Mouse (Mus musculus): ENCODE results near the gene Lrit2.

The Lrit2 gene

GRCm38 (mm10) chr14:37067629-37068028 is at the start of gene Lrit2:
Gene Lrit2, plus strand, starts transcription at chr14:37067929.
- DNase-seq (ENCODE audit: low read depth, low spot score), result no peak

- DNase-seq (ENCODE audit: low read depth, low spot score), result no peak
Observed at GRCm38 (mm10) chr14:37027248-37027933, 40.3 kb upstream of the Lrit2 start.

GRCm38 (mm10) chr14:37027951-37028350 is 39.8 kb upstream of the Lrit2 start:
- no peak for DNase-seq (ENCODE audit: low read depth, low spot score)

GRCm38 (mm10) chr14:37028555-37028954 is 39.2 kb upstream of the Lrit2 start:
- no peak for DNase-seq (ENCODE audit: low read depth, low spot score)

GRCm38 (mm10) chr14:37032481-37033104 is 35.1 kb upstream of the Lrit2 start:
- no peak for DNase-seq (ENCODE audit: low read depth, low spot score)

- peak; percentile 24 for DNase-seq (ENCODE audit: low read depth, low spot score)
Observed at GRCm38 (mm10) chr14:37033241-37033640, 34.5 kb upstream of the Lrit2 start.

- DNase-seq (ENCODE audit: low read depth, low spot score), result no peak
Observed at GRCm38 (mm10) chr14:37034432-37034831, 33.3 kb upstream of the Lrit2 start.

- DNase-seq (ENCODE audit: low read depth, low spot score), result no peak
Observed at GRCm38 (mm10) chr14:37048914-37049410, 18.8 kb upstream of the Lrit2 start, which contains the start of gene Rgr. Gene Rgr, minus strand, starts transcription at chr14:37048964.

- no peak for DNase-seq (ENCODE audit: low read depth, low spot score)
Observed at GRCm38 (mm10) chr14:37064849-37065248, 2.9 kb upstream of the Lrit2 start.

- no peak for DNase-seq (ENCODE audit: low read depth, low spot score)
Observed at GRCm38 (mm10) chr14:37066636-37067035, 1.1 kb upstream of the Lrit2 start.

- DNase-seq (ENCODE audit: low read depth, low spot score), result no peak
Observed at GRCm38 (mm10) chr14:37068516-37068915, 787 bp downstream of the Lrit2 start.

- DNase-seq (ENCODE audit: low read depth, low spot score), result no peak
Observed at GRCm38 (mm10) chr14:37080724-37081123, 13.0 kb downstream of the Lrit2 start.

- no peak for DNase-seq (ENCODE audit: low read depth, low spot score)
Observed at GRCm38 (mm10) chr14:37083755-37084154, 16.0 kb downstream of the Lrit2 start.

GRCm38 (mm10) chr14:37094436-37094835 is 26.7 kb downstream of the Lrit2 start:
- DNase-seq (ENCODE audit: low read depth, low spot score), result no peak

- no peak for DNase-seq (ENCODE audit: low read depth, low spot score)
Observed at GRCm38 (mm10) chr14:37095556-37095955, 27.8 kb downstream of the Lrit2 start.

GRCm38 (mm10) chr14:37097956-37098530 is 30.3 kb downstream of the Lrit2 start, which contains the start of gene Cdhr1:
Gene Cdhr1, minus strand, starts transcription at chr14:37098347.
- no peak for DNase-seq (ENCODE audit: low read depth, low spot score)

GRCm38 (mm10) chr14:37101531-37101930 is 33.8 kb downstream of the Lrit2 start:
- no peak for DNase-seq (ENCODE audit: low read depth, low spot score)

- DNase-seq (ENCODE audit: low read depth, low spot score), result no peak
Observed at GRCm38 (mm10) chr14:37102484-37102883, 34.8 kb downstream of the Lrit2 start.

- no peak for DNase-seq (ENCODE audit: low read depth, low spot score)
Observed at GRCm38 (mm10) chr14:37104747-37105146, 37.0 kb downstream of the Lrit2 start.

GRCm38 (mm10) chr14:37105846-37106245 is 38.1 kb downstream of the Lrit2 start:
- no peak for DNase-seq (ENCODE audit: low read depth, low spot score)

- no peak for DNase-seq (ENCODE audit: low read depth, low spot score)
Observed at GRCm38 (mm10) chr14:37109460-37109859, 41.7 kb downstream of the Lrit2 start.

GRCm38 (mm10) chr14:37109975-37110374 is 42.2 kb downstream of the Lrit2 start:
- no peak for DNase-seq (ENCODE audit: low read depth, low spot score)

- DNase-seq (ENCODE audit: low read depth, low spot score), result no peak
Observed at GRCm38 (mm10) chr14:37110456-37110855, 42.7 kb downstream of the Lrit2 start.

All from c-Kit-negative CD71-positive TER-119-positive erythroid progenitor cells, embryonic 14.5 days (primary cell).